Mouse (Mus musculus): Measurements from ENCODE around the gene Rnaset2a.
A peak's percentile ranks its signal among the peaks of the same experiment; 100 is the strongest.
"Not testable (repeated sequence)": the region's sequence is repeated elsewhere in the genome, so short reads cannot be mapped to it uniquely, and the experiment has no call there.

Gene Rnaset2a

GRCm38 (mm10) chr17:8147439-8148316 is at the start of gene Rnaset2a, which contains the start of gene Gm49673:
Gene Rnaset2a (minus strand): TSS chr17:8148097.
Gene Gm49673 (minus strand): TSS chr17:8147788.
- DNase-seq, result peak; percentile 14 to 42

DNA sequence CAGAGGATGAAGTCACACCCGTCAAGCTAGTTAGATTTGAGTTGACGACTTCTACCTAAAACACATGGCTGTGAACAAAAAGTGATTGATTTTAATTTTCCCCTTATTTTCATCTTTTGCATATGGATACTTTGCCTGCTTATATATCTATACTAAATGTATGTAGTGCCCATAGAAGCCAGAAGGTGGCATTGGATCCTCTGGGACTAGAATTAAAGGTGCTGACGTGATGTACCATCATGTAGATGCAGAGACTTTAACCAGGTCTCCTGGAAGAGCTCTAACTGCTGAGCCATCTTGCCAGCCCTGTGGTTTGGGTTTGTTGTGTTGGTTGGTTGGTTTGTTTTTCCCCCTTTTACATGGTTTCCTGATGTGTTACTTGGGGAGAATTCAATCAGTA is 49.8 kb upstream of the Rnaset2a start:
- no peak for DNase-seq

DNA sequence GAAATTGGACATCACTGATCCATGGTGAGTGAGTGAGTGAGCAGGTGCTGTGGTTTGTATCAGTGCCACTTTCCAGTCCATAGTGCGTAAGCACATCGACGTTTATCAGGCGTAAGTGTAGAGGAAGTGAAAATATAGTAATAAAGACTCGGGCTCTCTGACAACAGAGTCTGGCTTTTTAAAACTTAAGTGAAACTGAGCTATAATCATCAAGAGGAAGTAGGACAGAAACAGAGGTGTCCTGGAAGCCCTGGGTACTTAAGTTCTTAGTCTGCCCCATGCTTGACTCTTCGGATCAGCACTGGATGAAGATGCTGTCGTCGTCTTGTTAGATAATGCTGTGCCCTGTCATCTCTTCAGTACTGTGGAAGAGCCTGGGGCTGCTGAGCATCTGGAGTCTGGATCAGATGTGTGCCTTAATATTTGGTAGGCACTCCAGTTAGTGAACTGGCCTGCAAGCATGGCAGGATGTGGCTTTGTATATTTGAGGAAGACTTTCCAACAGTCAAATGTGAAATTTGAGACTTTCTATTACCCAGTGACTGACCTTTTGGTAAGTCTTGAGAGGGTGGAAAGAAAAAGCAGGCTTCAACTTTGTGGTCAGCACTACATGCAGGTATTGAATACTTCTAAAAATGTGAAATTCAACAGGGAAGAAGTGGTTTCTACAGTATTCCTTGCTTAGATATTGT is 47.9 kb upstream of the Rnaset2a start:
- DNase-seq, result no peak

GRCm38 (mm10) chr17:8193678-8194077 is 45.8 kb upstream of the Rnaset2a start:
- no peak for DNase-seq

DNA sequence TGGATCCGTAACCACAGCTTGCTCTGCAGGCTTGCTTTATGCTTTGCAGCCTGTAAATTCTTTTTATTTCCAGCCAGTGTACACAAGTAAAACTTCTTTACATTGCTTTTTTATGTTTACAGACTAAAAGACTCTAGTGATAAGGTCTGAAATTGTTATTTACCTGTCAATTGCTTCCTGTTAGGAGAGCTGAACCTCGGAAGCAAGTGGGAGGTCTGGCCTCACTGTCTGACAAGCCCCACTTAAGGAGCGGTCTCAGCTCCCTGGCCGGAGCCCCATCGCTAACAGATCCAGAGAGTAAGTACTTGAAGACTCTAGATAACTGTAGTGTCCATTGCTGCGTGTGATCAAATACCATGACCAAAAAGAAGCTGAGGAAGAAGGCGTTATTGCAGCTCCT is 36.3 kb upstream of the Rnaset2a start:
- no peak for DNase-seq

GRCm38 (mm10) chr17:8183815-8184214 is 35.9 kb upstream of the Rnaset2a start:
- no peak for DNase-seq

DNA sequence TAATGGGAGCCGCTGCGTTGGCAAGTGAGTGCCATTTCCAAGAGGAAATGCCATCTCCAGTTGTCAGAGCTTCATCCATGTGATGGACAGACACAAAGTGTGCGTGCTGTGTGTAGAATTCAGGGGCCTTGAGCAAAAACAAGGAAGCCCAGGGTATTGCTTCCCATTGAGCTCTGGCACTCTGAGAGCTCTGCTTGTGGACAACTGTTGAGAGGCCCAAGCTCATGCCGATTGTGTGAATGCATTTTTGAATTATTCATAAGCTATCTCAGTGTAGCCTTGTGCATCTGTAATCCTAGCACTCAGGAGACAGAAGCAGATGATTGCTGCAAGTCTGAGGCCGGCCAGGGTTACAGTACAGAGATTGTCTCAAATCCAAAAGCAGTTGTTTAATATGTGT is 29.2 kb upstream of the Rnaset2a start:
- no peak for DNase-seq

DNA sequence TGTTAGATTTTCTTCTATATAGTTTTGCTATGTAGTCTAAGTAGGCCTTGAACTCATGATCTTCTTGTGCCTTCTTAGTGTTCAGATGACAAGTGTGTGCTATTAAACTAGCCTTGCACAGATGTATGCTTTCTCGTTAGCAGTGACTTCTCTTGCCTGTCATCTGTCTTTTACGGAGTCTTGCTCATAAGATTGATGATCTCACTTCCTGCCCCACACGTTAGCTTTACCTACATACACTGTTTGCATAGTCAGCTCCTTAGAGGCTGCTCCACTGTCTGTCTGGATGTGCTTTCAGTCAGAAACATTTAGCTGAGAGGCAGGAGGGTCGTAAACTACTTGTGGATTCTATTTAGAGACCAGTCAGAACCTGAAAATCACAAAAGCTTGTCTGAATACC is 23.2 kb upstream of the Rnaset2a start:
- no peak for DNase-seq

DNA sequence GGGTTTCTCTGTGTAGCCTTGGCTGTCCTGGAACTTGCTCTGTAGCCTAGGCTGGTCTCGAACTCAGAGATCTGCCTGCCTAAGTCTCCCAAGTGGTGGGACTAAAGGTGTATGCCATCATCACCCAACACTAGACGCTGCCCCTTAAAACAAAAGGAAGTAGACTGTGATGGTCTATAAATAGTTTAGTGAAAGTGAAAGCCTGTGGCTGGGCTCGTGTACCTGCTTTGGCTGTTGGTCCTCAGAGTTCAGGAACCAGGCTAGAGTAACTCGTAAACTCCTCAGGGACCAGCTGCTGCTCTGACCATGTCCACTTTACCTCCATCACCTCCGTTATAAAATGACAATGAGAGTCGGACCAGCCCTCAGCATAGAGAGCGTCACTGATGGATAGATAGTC is 22.4 kb upstream of the Rnaset2a start:
- no peak for DNase-seq

GRCm38 (mm10) chr17:8167436-8167835 is 19.5 kb upstream of the Rnaset2a start:
- peak; percentile 40 to 44 for DNase-seq

DNA sequence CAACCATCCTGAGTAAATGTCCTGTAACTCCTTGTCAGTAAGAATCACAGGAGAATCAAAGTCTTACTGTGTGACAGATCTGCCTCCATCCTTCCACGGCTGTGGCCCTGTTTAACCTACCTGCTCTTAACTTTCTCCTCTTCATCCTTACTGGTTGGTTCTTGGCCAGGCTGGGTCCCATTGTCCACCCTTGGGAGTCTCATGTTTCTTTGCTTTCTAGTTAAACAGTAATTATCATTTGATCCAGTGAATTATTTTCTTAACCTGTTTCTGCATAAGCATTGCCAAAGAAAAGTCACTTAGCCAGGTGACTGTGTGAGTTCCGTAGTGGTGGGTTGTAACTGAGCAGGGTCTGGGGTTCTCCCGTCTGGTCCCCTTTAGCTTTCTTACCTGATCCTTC is 18.6 kb upstream of the Rnaset2a start:
- not testable (repeated sequence) for DNase-seq

DNA sequence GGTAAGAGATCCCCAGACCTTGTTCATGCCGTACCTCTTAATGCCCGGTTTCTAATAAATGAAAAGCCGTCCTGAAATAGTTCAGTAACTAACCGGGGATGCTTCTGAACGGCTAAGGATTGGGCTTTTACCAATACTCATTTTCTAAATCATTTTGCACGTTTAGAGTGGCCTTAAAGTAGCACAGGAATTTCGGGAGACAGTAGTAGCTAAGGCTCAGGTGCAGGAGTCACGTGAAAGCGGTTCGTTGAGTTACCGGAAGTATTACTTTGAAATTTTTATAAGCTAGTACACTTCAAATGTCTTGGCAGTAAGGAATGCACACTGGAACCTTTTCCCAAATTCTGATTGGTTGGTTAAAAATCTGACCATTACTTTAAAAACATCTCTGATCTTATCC is 18.1 kb upstream of the Rnaset2a start:
- DNase-seq, result peak in 1 of 2 experiments; percentile 20

DNA sequence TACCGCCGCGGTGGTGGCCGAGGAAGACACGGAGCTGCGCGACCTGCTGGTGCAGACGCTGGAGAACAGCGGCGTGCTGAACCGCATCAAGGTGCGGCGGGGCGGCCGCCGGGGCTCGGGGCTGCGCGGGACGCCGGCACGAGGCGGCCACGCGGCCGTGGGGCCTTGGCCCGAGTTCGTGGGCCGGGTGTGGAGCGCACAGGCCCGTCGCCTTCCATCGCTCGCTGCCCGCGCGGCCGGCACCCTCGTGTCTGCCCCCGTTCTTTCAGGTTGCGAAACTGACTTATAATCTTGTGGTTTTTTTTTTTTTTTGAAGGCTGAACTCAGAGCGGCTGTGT is 17.7 kb upstream of the Rnaset2a start:
- DNase-seq, result peak; percentile 29 to 63

DNA sequence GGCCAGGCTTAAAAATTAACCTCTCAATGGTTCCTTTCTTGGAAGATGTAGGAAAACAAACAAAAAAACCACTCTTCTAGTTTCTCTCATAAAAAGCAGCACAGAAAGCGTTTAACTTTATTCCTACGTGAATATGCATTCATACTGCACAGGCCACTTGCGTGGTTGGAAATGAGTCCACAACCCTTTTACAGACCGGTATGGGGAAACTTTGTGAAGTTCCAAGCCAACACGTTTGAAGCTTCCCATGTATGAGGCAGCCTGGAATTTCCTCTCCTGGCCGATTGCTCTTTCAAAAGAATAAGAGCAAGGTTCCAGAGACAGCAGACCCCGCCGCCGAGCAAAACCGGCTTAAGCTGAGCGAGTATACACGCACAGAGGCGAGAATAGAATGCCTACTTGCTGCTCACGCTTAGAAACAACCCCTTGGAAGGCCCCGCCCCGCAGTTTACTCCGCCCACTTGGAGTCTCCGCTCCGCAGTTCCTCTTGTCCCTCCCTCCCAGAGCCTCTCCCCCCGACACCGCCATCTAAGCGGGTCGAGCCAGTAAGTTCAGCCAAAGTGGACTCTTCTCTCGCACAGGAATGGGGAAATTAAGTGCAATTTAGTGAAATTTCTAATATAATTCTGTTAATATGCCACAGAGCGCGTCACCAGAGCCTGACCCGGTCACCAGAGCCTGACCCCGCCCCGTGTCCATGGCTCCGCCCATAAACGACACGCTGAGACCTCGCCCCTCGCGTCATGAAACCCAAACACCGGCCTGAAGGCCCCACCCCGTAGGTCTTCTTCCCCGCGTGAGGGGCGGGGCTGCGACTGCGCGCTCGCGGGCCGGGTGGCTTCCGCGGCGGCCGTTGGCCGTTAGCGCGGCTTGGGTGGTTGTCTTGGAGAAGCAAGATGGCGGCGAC is 17.1 kb upstream of the Rnaset2a start, which contains the start of gene Fgfr1op:
Fgfr1op (plus strand) TSS at position 801 of the 907 bp plus-strand sequence.
- DNase-seq, result peak; percentile 10 to 76

- peak; percentile 35 to 45 for DNase-seq
Observed at GRCm38 (mm10) chr17:8160969-8161368, 13.1 kb upstream of the Rnaset2a start.

DNA sequence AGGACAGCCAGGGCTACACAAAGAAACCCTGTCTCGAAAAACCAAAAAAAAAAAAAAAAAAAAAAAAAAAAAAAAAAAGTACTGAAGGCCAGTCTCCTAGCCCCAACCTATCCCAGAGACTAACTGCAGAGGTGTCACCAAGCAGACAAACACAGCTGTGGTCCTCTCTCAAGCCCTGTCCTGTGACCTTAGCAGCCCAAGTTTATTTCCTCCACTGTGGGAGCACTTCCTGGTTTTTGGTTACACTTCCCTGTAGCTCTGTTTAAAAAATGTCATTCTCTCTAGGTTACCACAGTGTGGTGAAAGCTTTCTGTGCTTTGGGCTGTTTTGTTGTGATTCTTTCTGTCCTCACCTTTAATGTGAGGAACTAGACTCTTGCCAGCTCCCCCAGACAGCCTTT is 10.7 kb upstream of the Rnaset2a start:
- DNase-seq, result not testable (repeated sequence)

GRCm38 (mm10) chr17:8155982-8156381 is 8.1 kb upstream of the Rnaset2a start:
- DNase-seq, result not testable (repeated sequence)

DNA sequence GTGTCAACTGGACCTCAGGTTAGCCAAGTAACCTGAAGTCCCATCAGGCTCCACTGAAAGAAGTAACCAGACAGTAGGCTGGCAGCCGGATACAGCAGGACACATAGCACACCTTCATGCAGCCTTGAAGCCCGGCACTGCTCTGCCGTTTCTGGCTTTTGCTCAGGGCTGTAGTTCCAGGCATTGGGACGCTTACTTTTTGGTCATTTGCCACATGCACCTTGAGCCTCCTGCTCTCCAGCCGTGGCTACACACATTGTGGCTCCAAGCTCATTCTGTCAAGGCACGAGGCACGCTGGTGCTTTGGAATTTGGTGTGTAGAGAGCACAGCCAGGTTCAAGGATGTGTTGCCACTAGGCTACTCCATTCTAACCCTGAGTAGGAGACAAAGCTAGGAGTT is 7.1 kb upstream of the Rnaset2a start:
- DNase-seq, result not testable (repeated sequence)

DNA sequence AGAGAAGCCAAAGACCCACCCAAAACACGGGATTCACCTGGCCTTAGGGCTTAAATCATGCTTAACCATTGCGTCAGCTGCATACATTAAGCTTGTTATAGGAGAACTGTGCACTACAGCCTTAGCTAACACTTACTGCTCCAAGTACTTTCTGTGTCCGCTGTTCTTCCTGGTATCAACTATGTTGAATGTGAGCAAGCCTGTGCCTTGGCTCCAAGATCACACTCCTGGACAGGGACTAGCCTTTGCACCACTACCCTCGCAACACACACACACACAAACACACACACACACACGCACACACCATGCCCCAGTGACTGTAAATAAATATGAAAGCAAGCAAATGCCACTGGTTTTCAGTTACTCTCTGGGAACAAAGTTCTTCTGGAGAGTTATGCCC is 966 bp downstream of the Rnaset2a start:
- not testable (repeated sequence) for DNase-seq

GRCm38 (mm10) chr17:8143802-8144673 is 3.9 kb downstream of the Rnaset2a start:
- DNase-seq, result not testable (repeated sequence)

DNA sequence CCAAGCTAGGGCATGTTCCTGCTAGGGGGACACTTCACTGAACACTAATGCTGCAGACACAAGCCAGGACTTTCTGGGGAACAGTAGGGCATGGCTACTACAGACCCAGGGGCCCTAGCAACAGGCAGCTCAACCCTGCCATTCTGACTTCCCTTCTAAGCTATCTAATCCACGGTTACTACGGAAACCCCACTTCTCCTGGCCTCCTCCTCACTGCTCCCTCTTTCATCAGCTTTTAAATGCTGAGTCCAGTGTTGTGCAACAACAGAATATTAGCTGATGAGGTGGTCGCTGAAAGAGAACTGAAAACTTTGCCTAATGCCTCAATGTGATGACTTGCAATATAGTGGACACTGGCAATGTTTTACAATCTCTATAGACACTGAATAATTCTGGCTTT is 7.7 kb downstream of the Rnaset2a start:
- DNase-seq, result not testable (repeated sequence)

- DNase-seq, result not testable (repeated sequence)
Observed at GRCm38 (mm10) chr17:8138116-8138515, 9.8 kb downstream of the Rnaset2a start.

All from cerebellum, adult 18-20 months (tissue).